Mouse (Mus musculus): ENCODE data around the gene Pim2. TPM values are rescaled to one million over a fixed set of nuclear protein-coding genes. Genes with fewer than 3 reads are reported as not detected.
"Not testable (repeated sequence)": the region's sequence is repeated elsewhere in the genome, so short reads cannot be mapped to it uniquely, and the experiment has no call there.

The Pim2 gene
- total RNA-seq, 2 experiments from 2014 or later, result 25.4 to 27.2 TPM

DNA sequence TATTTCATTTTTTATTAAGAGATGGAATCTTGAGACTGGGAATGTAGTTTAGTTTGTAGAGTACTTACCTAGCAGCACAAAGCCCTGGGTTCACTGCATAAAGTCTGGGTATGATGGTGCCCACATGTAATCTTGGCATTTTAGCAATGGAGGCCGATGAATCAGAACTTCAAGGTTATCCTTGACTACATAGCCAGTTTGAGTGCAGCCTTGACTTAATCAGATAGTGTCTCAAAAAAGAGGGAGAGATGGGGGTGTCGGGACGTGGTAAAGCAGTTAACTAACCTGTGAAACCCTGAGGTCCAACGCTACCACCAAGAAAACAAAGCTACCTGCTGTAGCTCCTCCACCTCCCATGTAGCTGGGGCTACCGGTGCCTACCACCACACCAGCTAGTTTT is 26.4 kb downstream of the Pim2 start:
- no peak for DNase-seq
- intact Hi-C loops (cut with DNase I), result no loop called here

DNA sequence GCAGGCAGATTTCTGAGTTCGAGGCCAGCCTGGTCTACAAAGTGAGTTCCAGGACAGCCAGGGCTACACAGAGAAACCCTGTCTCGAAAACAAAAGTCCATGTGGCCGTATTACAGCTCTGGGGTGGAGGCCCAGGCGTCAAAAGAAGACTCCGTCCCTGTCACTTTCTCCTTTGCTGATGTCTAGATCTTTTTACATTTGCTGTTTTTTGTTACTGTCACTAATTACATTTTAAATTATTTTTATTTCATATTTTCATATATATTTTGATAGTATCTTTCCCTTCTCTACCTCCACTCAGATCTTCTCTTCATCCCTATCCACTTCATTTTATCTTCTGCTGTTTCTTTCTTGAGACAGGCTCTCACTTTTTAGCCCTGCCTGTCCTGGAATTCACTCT is 29.7 kb downstream of the Pim2 start, which contains the start of gene Gm10491:
Gene Gm10491 (minus strand): TSS at position 101 of the 400 bp plus-strand sequence.
- intact Hi-C loops (cut with DNase I), result no loop called here
- no peak for DNase-seq

DNA sequence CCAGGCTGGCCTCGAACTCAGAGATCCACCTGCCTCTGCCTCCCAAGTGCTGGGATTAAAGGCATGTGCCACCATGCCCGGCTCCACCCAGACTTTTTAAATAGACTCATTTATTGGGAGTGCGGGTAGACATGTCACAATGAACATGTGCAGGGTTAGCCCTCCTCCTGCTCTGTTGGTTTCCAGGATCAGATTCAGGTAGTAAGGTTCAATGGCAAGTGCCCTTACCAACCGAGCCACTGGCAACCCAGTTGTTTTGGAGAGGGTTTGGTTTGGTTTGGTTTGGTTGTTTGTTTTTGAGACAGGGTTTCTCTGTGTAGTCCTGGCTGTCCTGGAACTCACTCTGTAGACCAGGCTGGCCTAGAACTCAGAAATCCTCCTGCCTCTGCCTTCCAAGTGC is 31.2 kb downstream of the Pim2 start, which contains the start of gene Gm10490:
Gene Gm10490 (plus strand): TSS at position 301 of the 400 bp plus-strand sequence.
- DNase-seq; intact Hi-C loops (cut with DNase I): not testable (repeated sequence)

- DNase-seq, result no peak
- intact Hi-C loops (cut with DNase I), result no loop called here
Measured at GRCm38 (mm10) chrX:7910473-7910872, 32.4 kb downstream of the Pim2 start.

- intact Hi-C loops (cut with DNase I); DNase-seq: not testable (repeated sequence)
Measured at GRCm38 (mm10) chrX:7915669-7916068, 37.6 kb downstream of the Pim2 start.

GRCm38 (mm10) chrX:7917960-7918359 is 39.9 kb downstream of the Pim2 start:
- intact Hi-C loops (cut with DNase I); DNase-seq: not testable (repeated sequence)

- intact Hi-C loops (cut with DNase I), result no loop called here
- DNase-seq, result peak; percentile 74
Measured at GRCm38 (mm10) chrX:7919601-7920383, 41.7 kb downstream of the Pim2 start, which contains the start of gene Pcsk1n. Pcsk1n (plus strand) TSS chrX:7919822.

DNA sequence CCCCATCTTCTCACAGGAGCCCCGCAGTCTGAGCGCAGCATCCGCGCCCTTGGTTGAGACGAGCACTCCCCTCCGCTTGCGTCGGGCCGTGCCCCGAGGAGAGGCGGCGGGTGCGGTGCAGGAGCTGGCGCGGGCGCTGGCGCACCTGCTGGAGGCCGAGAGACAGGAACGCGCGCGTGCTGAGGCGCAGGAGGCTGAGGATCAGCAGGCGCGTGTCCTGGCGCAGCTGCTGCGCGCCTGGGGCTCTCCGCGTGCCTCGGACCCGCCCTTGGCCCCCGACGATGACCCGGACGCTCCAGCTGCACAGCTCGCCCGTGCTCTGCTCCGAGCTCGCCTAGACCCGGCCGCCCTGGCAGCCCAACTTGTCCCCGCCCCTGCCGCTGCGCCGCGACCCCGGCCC is 44.0 kb downstream of the Pim2 start:
- intact Hi-C loops (cut with DNase I), result no loop called here
- DNase-seq, result no peak

DNA sequence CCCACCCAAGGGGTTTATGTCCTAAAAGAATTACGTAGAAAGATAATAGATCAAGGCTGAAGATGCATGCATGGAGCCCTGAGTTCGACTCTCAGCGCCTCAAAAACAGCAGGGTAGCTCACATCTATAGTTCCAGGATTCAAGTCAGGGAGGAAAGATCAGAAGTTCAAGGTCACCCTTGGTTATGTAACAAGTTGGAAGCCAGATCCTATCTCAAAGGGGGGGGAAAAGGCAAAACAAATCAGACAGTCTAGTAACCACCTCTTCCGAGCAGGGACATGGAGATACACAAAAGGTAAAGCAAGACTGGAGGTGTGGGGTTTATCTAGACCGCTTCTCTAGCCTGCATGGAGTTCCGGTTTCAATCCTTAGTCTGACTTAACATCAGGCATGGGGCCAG is 48.2 kb downstream of the Pim2 start:
- intact Hi-C loops (cut with DNase I), result no loop called here
- no peak for DNase-seq

GRCm38 (mm10) chrX:7927116-7927515 is 49.1 kb downstream of the Pim2 start:
- intact Hi-C loops (cut with DNase I), result no loop called here
- no peak for DNase-seq

- intact Hi-C loops (cut with DNase I), result no loop called here
- no peak for DNase-seq
Measured at GRCm38 (mm10) chrX:7928270-7928790, 50.3 kb downstream of the Pim2 start, which contains the start of gene Eras. Eras (minus strand) TSS chrX:7928607.

Other genes starting within 250 kb of the Pim2 start
- 100 to 1,000 TPM; 573 to 717 TPM for gene Syp, start 239.8 kb upstream of the Pim2 start, total RNA-seq (2021)
- 1 to 10 TPM; 1.4 to 1.9 TPM for gene Prickle3, start 221.0 kb upstream of the Pim2 start, total RNA-seq (2021)
- 10 to 100 TPM; 19.3 to 26.5 TPM for gene Plp2, start 206.9 kb upstream of the Pim2 start, total RNA-seq (2021)
- gene Magix, start 197.0 kb upstream of the Pim2 start, total RNA-seq (2021), result under 1 TPM; 0.22 to 0.38 TPM
- gene Gpkow, start 181.1 kb upstream of the Pim2 start, total RNA-seq (2021), result 10 to 100 TPM; 39.0 to 42.0 TPM
- 10 to 100 TPM; 32.0 to 34.9 TPM for gene Wdr45, start 163.9 kb upstream of the Pim2 start, total RNA-seq (2021)
- gene Gm45208, start 156.0 kb upstream of the Pim2 start, total RNA-seq (2021), result under 1 TPM in 1 of 2 experiments, not detected in 1; 0.60 TPM
- gene Praf2, start 149.8 kb upstream of the Pim2 start, total RNA-seq (2021), result 10 to 100 TPM; 70.0 to 84.0 TPM
- 10 to 100 TPM; 56.2 to 65.4 TPM for gene Ccdc120, start 127.4 kb upstream of the Pim2 start, total RNA-seq (2021)
- 10 to 100 TPM; 24.0 to 29.0 TPM for gene Tfe3, start 115.7 kb upstream of the Pim2 start, total RNA-seq (2021)
- 10 to 100 TPM; 79.8 to 81.2 TPM for gene Gripap1, start 88.5 kb upstream of the Pim2 start, total RNA-seq (2021)
- 10 to 100 TPM; 10.9 to 12.9 TPM for gene Kcnd1, start 56.0 kb upstream of the Pim2 start, total RNA-seq (2021)
- 10 to 100 TPM; 63.8 to 69.8 TPM for gene Otud5, start 36.9 kb upstream of the Pim2 start, total RNA-seq (2021)
- 10 to 100 TPM; 40.5 to 41.7 TPM for gene Slc35a2, start 5.8 kb downstream of the Pim2 start, total RNA-seq (2021)
- gene Pqbp1, start 21.0 kb downstream of the Pim2 start, total RNA-seq (2021), result 10 to 100 TPM; 92.7 to 98.2 TPM
- 10 to 100 TPM; 46.6 to 54.4 TPM for gene Timm17b, start 21.1 kb downstream of the Pim2 start, total RNA-seq (2021)
- gene Gm10491, start 29.6 kb downstream of the Pim2 start, total RNA-seq (2021), result not detected
- not detected for gene Gm10490, start 31.3 kb downstream of the Pim2 start, total RNA-seq (2021)
- gene Pcsk1n, start 41.6 kb downstream of the Pim2 start, total RNA-seq (2021), result 100 to 1,000 TPM; 188 to 204 TPM
- gene Eras, start 50.3 kb downstream of the Pim2 start, total RNA-seq (2021), result not detected
- 10 to 100 TPM; 62.5 to 71.4 TPM for gene Hdac6, start 69.6 kb downstream of the Pim2 start, total RNA-seq (2021)
- not detected for gene Gata1, start 99.8 kb downstream of the Pim2 start, total RNA-seq (2021)
- gene Glod5, start 140.2 kb downstream of the Pim2 start, total RNA-seq (2021), result not detected
- 10 to 100 TPM; 35.0 to 36.7 TPM for gene Suv39h1, start 196.5 kb downstream of the Pim2 start, total RNA-seq (2021)
- gene Was, start 212.2 kb downstream of the Pim2 start, total RNA-seq (2021), result under 1 TPM; 0.42 to 0.94 TPM

Data from left cerebral cortex, postnatal 4 days (tissue).